Mouse (Mus musculus): ENCODE results near the gene Disp2. TPM values are rescaled to one million over a fixed set of nuclear protein-coding genes. Genes with fewer than 3 reads are reported as not detected.

The Disp2 gene
- polyA plus RNA-seq, 1 experiment from 2014 or later = 13.6 TPM

DNA sequence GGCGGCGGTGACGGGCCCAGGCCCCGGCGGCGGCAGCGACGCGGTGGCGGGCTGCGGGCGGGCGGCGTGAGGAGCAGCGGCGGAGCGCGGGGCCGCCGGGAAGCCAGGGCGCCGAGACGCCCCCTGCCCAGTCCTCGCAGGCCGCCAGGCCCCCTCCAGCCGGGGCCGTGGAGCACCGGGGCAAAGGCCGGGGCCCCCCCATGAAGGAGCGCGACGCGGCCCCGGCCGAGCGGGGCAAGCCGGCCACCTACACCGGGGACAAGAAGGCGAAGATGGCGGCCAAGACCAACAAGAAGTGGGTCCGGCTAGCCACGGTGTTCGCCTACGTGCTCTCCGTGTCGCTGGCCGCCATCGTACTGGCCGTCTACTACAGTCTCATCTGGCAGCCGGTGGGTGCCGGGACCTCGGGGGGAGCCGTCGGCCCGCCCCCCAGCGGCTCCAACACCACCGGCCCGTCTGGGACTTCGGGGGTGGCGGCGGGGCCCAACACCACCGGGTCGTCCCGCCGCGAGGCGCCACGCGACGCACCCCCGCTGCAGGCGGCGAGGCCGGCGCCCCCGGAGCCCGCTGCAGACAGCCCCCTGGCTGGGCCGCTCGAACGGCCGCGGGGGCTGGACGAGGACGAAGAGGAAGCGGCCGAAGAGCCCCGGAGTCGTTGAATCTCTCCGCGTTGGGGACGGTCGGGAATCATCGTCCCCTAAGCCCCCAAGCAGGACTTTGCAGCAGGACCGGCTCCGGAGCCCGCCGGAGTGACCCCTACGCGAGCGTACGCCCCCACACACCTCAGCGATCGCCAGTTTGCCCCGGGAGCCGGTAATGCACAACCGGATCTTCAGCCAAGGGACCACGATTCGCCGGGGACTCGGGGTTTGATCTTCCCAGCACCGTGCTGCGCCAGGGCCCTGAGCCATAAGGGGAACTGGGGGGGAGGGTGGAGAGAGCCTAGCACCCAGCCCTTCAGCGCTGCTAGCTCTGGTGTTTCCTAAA lies 33.3 kb upstream of the Disp2 start:
- peak overlapping the region; percentile 96 for H3K9ac ChIP-seq
- peak overlapping the region; percentile 96 for H3K4me3 ChIP-seq
- H3K36me3 ChIP-seq (ENCODE audit: poor library complexity, severe bottlenecking) = no peaks in the 10 kb centered on the region
- H3K27ac ChIP-seq = peak overlapping the region; percentile 25; the same call in 1 of the 2 replicates
- WGBS = under 1% methylated on average over 88 of the region's 113 CpGs
- H3K9me3 ChIP-seq (replicated peaks) = no peaks in the 10 kb centered on the region
- peaks cover 56% of the 10 kb centered on the region for H3K4me1 ChIP-seq
- H3K4me2 ChIP-seq = peak overlapping the region; percentile 97
- peaks cover 28% of the 10 kb centered on the region for H3K27me3 ChIP-seq
- peak; percentile 46 for ATAC-seq

DNA sequence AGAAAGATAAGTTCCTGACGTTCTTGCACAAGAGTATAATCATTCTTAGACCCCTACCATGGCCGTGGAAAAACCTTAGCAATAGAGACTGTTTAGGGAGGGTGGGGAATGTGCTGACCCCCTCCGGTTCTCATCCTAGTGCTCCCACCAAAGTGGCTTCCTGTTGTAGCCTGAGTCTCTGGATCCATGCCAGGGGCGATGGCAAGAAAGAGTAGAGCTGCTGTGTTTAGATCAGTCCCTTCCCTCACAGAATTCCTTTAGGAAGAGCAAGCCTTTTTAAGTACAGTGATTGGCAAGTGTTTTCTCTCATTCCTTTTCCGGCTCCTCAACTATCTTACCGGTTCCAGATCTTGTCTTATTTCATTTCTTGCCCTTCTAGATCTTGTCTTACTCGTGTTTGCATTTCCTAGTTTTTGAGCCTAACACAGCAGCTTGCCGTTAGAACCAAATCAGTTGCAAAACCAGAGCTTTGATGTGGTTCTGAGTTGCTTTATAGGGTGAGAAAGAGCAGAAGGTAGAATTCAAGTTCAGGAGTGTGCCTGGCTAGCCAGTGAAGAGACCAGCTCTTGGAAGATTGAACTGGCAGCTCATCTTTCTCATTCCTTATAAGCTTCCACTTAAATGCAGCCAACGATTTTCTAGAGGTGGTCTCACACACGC lies 32.1 kb upstream of the Disp2 start:
- Histone ChIP-seq H3K4me2 (peak overlapping the region; percentile 97), H3K4me3 (peak overlapping the region; percentile 96), H3K27ac (no peak overlapping the region), H3K4me1 (peaks cover 64% of the 10 kb centered on the region), H3K9ac (peak overlapping the region; percentile 96; the same call in 1 of the 2 replicates), H3K36me3 (ENCODE audit: poor library complexity, severe bottlenecking) (no peaks in the 10 kb centered on the region; the same call in 1 of the 2 replicates), H3K9me3 (replicated peaks) (no peaks in the 10 kb centered on the region), H3K27me3 (peaks cover 21% of the 10 kb centered on the region)
- ATAC-seq = no peak
- whole genome bisulfite sequencing = 34% methylated on average over 10 of the region's 10 CpGs

- Histone ChIP-seq H3K4me1 (peaks cover 65% of the 10 kb centered on the region), H3K4me2 (peak overlapping the region; percentile 33), H3K27me3 (peaks cover 5% of the 10 kb centered on the region; the same call in 1 of the 2 replicates), H3K36me3 (ENCODE audit: poor library complexity, severe bottlenecking) (no peaks in the 10 kb centered on the region; the same call in 1 of the 2 replicates), H3K4me3 (no peak overlapping the region), H3K27ac (no peak overlapping the region), H3K9ac (peak overlapping the region; percentile 47; the same call in 1 of the 2 replicates), H3K9me3 (replicated peaks) (no peaks in the 10 kb centered on the region)
- WGBS = 15% methylated on average over 10 of the region's 10 CpGs
- ATAC-seq = no peak; the same call in 1 of the 2 replicates
Observed at GRCm38 (mm10) chr2:118749341-118749884, 30.1 kb upstream of the Disp2 start.

DNA sequence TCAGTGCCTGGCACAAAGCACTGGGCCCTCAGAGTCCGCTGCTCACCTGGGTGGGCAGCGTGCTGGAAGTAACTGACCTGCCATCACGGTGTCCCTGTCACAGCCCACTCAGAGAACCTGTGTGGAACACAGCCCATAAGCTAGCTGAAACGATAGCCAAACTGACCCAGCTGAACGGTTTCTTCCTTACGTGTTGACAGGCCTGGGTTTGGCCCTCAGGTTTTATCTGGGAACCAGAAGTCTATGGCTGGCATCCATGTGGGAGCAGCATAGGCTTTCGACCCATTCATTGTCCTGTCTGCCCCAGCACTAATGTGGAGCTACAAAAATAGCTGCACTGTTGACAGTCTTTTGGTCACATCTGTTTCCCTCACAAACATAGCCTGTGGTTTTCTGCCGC lies 29.0 kb upstream of the Disp2 start:
- Histone ChIP-seq H3K4me1 (peaks cover 57% of the 10 kb centered on the region), H3K9ac (no peak overlapping the region), H3K9me3 (replicated peaks) (no peaks in the 10 kb centered on the region), H3K4me2 (no peak overlapping the region), H3K27me3 (no peaks in the 10 kb centered on the region), H3K4me3 (no peak overlapping the region), H3K27ac (no peak overlapping the region), H3K36me3 (ENCODE audit: poor library complexity, severe bottlenecking) (no peaks in the 10 kb centered on the region; the same call in 1 of the 2 replicates)
- WGBS = 80% methylated on average over 8 of the region's 8 CpGs
- no peak for ATAC-seq

DNA sequence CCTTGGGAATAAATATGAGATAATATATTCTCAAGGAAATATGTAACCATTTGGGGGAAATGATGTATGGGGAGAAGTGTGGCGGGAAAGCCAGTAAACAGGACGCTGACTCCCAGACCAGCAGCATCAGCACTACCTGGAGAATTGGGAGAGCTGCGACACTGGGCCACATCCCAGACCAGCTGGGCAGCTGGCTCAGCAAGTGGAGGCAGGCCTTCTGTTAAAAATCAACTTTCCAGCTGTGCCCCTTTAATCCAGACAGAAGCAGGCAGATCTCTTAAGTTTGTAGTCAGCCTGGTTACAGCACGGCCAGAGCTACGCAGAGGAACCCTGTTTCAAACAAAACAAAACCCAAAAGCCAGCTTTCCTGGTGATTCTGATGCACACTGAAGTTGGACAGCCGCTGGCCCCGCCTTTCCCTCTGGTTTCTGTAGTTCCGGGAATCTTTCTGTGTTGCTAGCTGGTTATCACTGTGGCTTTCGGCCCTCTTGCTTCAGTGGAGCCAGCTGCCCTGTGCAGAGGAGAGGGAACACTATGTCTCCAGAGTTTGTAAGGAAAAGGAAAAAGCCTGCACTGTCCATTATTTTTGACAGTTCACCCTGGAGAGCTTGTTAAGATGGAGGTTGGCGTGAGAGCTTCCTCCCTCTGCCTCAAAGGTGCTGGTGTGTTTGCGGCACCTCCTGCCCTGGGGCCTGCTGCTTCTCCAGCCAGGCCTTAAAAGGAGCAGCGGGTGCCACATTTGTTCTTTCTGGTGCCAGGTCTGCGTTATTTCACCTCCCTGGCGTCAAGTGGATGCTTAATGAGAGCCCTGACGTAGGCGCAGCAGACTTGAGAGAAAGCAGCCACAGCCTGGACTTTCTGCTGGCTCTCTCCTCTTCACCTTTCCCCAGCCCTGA lies 27.4 kb upstream of the Disp2 start:
- Histone ChIP-seq H3K27me3 (0 out of 2 replicates have a peak, but pooled peaks cover 3% of the 10 kb centered on the region), H3K4me1 (peaks cover 48% of the 10 kb centered on the region), H3K4me3 (no peak overlapping the region), H3K27ac (no peak overlapping the region), H3K36me3 (ENCODE audit: poor library complexity, severe bottlenecking) (peaks cover 7% of the 10 kb centered on the region), H3K9me3 (replicated peaks) (no peaks in the 10 kb centered on the region), H3K9ac (no peak overlapping the region), H3K4me2 (no peak overlapping the region)
- WGBS = 68% methylated on average over 16 of the region's 16 CpGs
- no peak for ATAC-seq

- Histone ChIP-seq H3K27me3 (0 out of 2 replicates have a peak, but pooled peaks cover 3% of the 10 kb centered on the region), H3K4me3 (no peak overlapping the region), H3K4me2 (no peak overlapping the region), H3K4me1 (peaks cover 42% of the 10 kb centered on the region), H3K9me3 (replicated peaks) (no peaks in the 10 kb centered on the region), H3K27ac (no peak overlapping the region), H3K36me3 (ENCODE audit: poor library complexity, severe bottlenecking) (peaks cover 7% of the 10 kb centered on the region), H3K9ac (no peak overlapping the region)
- 77% methylated on average over 4 of the region's 4 CpGs for WGBS
- ATAC-seq = no peak
Observed at GRCm38 (mm10) chr2:118752792-118753108, 26.8 kb upstream of the Disp2 start.

DNA sequence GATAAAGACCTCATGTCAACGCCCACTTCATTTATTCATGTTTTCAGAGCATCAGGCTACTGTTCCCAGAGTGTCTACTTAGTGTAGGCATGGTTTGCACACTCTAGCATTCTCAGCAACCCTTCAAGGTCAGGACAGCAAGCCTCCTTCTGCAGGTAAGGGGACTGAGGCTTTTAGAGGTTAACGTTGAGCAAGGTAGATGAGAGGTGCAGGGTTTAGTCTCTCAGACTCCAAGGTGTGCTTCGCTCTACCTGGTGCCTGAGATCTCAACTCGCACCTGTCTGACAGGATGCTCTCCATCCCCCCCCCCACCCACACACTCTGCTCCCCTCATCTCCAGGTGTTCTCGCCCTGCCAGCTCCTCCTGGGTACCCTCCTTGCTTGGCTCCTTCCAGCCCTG lies 25.4 kb upstream of the Disp2 start:
- H3K27ac ChIP-seq = no peak overlapping the region
- WGBS = 89% methylated on average over 5 of the region's 5 CpGs
- peaks cover 28% of the 10 kb centered on the region for H3K4me1 ChIP-seq
- H3K36me3 ChIP-seq (ENCODE audit: poor library complexity, severe bottlenecking) = peaks cover 7% of the 10 kb centered on the region
- no peak overlapping the region for H3K4me3 ChIP-seq
- no peaks in the 10 kb centered on the region for H3K9me3 ChIP-seq (replicated peaks)
- no peak overlapping the region for H3K9ac ChIP-seq
- peaks cover 7% of the 10 kb centered on the region; the same call in 1 of the 2 replicates for H3K27me3 ChIP-seq
- no peak overlapping the region for H3K4me2 ChIP-seq
- no peak for ATAC-seq

GRCm38 (mm10) chr2:118755407-118755806 lies 24.1 kb upstream of the Disp2 start:
- Histone ChIP-seq H3K4me2 (no peak overlapping the region), H3K27ac (no peak overlapping the region), H3K4me3 (no peak overlapping the region), H3K27me3 (peaks cover 7% of the 10 kb centered on the region; the same call in 1 of the 2 replicates), H3K9ac (no peak overlapping the region), H3K4me1 (peaks cover 26% of the 10 kb centered on the region), H3K9me3 (replicated peaks) (no peaks in the 10 kb centered on the region), H3K36me3 (ENCODE audit: poor library complexity, severe bottlenecking) (peaks cover 7% of the 10 kb centered on the region)
- WGBS = 86% methylated on average over 6 of the region's 6 CpGs
- ATAC-seq = no peak

- ATAC-seq = no peak
- WGBS = 89% methylated on average over 4 of the region's 4 CpGs
- no peak overlapping the region for H3K9ac ChIP-seq
- H3K4me1 ChIP-seq = peaks cover 28% of the 10 kb centered on the region
- H3K27me3 ChIP-seq = peaks cover 7% of the 10 kb centered on the region; the same call in 1 of the 2 replicates
- H3K9me3 ChIP-seq (replicated peaks) = no peaks in the 10 kb centered on the region
- H3K4me3 ChIP-seq = no peak overlapping the region
- no peak overlapping the region for H3K27ac ChIP-seq
- no peak overlapping the region for H3K4me2 ChIP-seq
- H3K36me3 ChIP-seq (ENCODE audit: poor library complexity, severe bottlenecking) = peaks cover 7% of the 10 kb centered on the region
Observed at GRCm38 (mm10) chr2:118756103-118756502, 23.4 kb upstream of the Disp2 start.

DNA sequence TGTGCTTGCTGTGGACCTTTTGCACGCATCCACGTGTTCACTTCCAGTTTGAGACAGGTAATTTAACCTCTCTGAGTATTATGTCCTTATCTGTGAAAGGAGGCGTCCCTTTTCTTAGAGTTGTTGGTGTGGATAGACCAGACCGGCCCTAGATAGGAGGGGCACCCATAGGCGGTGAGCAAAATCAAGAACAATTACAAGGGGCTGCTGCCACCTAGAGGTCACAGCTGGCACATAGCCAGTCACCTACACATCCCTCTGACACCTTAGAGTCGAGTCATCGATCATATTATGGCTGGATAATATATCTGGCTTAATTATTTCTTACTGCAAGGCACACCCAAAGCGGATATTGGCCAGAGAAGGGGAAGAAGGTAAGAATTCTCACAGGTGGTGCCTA lies 19.7 kb upstream of the Disp2 start:
- no peak overlapping the region for H3K4me2 ChIP-seq

More for the DNA sequence above, 19.7 kb upstream of the Disp2 start:
- Histone ChIP-seq H3K4me1 (peaks cover 50% of the 10 kb centered on the region), H3K9me3 (replicated peaks) (no peaks in the 10 kb centered on the region), H3K27me3 (peaks cover 7% of the 10 kb centered on the region; the same call in 1 of the 2 replicates), H3K36me3 (ENCODE audit: poor library complexity, severe bottlenecking) (peaks cover 7% of the 10 kb centered on the region; the same call in 1 of the 2 replicates), H3K27ac (no peak overlapping the region), H3K9ac (no peak overlapping the region), H3K4me3 (no peak overlapping the region)
- ATAC-seq = peak; percentile 11; the same call in 1 of the 2 replicates
- WGBS = 11% methylated on average over 8 of the region's 8 CpGs
